Mouse (Mus musculus) c-Kit-positive CD71-positive TER-119-negative erythroid progenitor cells, embryonic 14.5 days (primary cell): Measurements from ENCODE around the gene Mgat3.
A peak's percentile ranks its signal among the peaks of the same experiment; 100 is the strongest.

Experiments
- DNase-seq: peaks from one replicate; pipeline ENCODE4 v3.0.0-alpha.2; 2013; ENCODE audit warnings: low read depth

Mgat3 gene

DNA sequence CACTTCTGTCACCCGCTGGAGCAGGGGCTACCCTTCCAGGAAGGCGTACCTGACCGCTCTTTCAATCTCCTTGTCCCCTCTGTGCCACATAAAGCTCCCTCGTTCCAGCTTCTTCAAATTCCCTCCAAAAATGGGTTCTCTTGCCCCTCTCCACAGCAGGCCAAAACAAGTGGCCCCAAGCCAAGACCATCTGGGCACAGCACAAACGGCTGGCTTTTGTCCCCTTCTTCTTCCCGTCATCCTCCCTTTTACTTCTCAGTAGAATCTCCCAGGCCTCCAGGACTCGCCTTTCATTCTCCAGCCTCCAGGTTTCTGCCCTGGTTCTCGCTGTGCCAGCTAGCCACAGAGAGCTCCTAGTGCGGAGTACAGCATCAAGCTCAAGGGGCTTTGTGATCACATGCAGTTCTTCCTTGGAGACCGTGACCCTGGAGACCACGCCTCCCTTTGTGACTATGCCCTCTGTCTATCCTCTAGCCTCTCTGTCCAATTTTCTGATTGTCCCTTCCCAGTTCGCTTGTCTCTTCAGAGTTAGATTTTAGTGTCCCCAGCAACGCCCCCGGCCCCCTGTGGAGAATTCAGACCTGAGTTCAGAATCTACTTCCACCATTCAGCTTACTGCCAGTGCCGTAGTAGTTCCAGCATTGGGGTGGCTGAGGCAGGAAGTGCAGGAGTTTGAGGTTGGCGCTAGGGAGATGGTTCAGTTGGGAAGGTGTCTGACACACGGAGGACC is 54.7 kb downstream of the Mgat3 start:
- no peak for DNase-seq

DNA sequence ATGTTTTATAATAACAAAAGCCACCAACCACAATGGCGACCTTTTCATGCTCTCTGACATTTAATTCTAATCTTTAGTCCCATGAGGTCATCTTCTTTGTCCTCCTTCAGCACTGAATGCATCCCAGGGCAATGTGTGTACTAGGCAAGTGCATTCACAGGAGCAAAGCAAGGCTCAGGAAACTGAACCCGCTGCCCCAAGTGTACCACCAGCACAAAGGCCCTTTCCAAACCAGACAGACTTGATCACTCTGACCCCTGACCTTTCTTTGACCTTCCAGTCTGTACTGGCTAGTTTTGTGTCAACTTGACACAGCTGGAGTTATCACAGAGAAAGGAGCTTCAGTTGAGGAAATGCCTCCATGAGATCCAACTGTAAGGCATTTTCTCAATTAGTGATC is 58.8 kb downstream of the Mgat3 start:
- DNase-seq: no peak

DNA sequence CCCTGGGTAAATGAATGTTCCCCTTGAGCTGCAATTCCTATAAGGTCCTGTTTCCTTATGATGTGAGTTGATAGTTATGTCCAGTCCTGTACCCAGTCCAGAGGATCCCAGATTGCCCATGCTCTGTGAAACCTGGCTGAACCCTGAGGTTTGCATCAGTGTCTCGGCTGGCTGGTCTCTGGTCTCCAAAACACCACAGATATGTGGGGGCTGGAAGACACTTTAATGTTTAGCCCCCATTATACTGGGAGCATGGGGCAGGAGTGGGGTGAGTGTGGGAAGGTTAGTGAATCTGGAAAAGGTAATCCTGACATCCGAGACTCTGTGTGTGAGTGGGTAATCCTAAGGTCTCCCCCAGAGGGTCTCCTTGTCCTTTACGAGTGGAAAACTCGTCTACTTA is 59.5 kb downstream of the Mgat3 start:
- DNase-seq: no peak

DNA sequence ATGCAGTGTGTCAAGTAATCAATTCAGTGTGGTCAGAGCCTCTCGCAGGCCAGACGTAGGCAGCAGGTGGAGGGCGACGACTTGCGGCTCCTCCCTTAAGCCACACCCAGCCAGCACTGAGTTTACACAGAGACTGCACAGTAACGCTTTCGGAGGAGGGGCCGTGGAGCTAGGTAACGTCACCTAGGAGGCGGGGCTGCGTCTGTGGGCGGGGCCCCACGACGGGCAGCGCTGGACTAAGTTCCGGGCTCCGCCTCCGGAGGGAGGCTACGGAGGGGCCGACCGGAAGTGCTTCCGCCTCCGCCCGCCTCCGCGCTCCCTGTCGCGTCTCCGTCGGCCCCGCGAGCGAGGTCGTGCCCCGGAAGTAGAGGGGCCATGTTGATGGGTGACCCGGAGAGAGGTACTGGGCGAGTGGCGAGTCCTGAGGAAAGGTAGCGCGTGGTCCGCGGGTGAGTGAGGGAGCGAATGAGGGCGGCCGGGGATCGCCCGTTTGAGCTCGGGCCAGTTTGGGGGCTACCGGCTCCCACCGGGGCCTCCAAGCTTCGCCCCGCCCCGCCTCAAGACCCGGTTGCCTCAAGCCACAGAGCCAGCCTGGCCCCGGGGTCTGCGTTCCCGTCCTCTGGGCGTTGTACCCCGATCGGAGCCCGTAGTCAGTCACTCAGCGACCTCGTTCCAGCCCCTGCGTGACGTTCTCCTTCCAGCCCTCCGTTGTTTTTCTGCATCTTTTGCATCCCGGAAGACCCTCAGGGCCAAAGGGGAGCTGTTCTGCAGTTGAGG is 60.4 kb downstream of the Mgat3 start, which contains the start of gene Mief1:
TSS of gene Mief1 (plus strand) at position 286 of the 777 bp plus-strand sequence.
- DNase-seq: peak; percentile 97

DNA sequence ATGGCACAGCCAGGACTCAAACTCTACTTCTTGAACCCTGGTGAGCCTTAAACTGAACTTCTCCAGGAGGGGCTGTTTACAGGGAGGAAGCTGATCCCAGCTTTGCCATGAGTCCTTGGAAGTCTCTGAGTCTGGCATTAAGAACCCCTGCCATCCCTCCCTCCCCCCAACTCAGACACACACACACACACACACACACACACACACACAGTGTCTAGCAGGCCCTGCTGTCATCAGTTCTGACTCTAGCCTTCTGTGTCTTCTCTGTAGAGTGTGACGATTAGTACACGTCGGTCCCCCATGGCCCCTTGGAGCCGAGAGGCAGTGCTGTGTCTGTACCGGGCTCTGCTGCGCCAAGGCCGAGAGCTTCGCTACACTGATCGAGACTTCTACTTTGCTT is 62.0 kb downstream of the Mgat3 start, which contains the start of gene AC140267.1:
TSS of gene AC140267.1 (plus strand) at position 301 of the 400 bp plus-strand sequence.
- no peak for DNase-seq

DNA sequence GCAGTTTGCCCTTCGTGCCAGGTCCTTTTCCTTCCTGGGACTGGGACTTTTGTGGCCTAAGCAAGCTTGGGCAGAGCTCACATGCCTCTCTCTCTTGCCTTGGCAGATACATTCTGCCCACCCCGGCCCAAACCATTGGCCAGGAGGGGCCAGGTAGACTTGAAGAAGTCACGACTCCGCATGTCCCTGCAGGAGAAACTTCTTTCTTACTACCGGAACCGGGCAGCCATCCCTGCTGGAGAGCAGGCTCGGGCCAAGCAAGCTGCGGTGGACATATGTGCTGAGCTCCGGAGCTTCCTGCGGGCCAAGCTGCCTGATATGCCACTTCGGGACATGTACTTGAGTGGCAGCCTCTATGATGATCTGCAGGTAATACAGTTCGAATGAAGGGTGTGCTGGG is 74.6 kb downstream of the Mgat3 start:
- no peak for DNase-seq

DNA sequence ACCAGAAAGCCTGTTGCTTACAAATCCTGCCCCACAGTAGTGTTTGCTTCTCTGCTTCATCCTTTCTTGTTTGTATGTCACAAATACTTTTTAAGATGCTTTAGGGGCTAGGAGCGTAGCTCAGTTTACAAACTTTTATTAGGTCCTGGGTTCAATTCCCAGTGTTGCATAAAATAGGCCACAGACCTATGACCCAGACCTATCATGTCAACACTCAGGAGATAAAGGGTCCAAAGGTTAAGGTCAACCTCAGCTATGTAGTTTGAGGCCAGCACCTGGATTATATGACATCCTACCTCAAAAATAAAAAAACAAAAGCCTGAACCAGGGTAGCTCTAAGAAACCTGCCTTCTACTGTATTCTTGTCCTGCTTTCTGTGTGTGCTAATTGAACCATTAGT is 75.1 kb downstream of the Mgat3 start:
- DNase-seq: no peak

DNA sequence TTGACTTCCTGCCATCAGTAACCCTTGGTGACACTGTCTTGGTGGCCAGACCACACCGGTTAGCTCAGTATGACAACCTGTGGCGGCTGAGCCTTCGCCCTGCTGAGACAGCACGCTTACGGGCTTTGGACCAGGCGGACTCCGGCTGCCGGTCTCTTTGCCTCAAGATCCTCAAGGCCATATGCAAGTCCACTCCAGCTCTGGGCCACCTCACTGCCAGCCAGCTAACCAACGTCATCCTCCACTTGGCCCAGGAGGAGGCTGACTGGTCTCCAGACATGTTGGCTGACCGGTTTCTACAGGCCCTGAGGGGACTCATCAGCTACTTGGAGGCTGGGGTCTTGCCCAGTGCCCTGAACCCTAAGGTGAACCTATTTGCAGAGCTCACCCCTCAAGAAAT is 76.2 kb downstream of the Mgat3 start:
- no peak for DNase-seq

DNA sequence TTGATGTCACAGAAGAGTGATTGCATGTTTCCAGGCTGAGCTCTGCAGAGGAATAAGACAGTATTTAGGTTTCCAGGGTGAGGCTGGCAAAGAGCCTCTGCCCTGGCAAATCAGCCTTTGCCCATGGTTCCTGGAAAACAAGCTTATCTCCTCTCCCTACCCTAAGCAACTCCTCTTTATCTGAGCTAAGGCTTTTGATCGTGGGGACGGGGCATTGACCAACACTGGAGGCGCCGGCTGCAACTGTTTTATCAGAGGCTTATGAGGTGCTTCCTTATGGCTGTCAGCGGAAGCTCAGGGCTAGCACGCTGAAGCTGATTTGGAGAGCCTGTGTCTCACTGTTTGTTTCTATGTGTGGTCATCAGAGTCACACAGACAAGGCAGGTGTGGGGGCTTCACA is 77.1 kb downstream of the Mgat3 start:
- DNase-seq: peak; percentile 62

DNA sequence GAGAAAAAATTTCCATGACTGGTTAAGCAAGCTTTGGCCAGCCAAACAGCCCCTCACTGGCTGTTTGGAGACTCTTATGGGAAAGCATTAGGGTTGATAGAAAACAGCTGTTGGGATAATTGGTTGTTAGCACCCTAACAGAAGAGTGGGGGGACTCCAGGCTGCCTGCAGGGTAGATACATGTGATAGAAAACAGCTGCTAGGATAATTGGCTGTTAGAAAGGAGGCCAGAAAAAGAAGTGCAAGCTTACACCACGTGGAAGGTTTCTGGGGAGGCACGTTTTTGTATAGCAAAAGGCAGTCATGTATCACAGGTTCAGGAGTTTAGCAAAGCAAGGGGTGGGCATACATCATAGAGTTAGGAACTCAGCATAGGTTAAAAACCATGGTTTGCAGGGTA is 80.0 kb downstream of the Mgat3 start:
- no peak for DNase-seq

DNA sequence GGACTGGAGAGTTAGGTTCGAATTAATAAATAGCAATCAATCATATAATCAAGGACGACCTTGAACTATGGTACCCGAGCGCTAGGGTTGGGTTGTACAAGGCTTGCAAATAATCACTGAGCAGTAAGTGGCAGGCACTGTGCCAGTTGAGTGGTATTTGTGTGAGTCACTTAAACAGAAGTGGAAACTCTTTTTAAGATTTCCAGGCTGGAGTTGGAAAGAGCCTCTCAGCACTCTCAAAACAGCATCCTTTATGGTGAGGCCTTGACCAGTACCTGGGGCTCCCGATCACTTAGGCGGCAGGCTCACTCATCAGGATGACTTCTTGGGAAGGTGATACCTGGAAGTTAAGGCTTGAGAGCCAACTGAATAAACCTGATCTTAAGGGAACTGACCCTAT is 80.7 kb downstream of the Mgat3 start:
- DNase-seq: no peak

DNA sequence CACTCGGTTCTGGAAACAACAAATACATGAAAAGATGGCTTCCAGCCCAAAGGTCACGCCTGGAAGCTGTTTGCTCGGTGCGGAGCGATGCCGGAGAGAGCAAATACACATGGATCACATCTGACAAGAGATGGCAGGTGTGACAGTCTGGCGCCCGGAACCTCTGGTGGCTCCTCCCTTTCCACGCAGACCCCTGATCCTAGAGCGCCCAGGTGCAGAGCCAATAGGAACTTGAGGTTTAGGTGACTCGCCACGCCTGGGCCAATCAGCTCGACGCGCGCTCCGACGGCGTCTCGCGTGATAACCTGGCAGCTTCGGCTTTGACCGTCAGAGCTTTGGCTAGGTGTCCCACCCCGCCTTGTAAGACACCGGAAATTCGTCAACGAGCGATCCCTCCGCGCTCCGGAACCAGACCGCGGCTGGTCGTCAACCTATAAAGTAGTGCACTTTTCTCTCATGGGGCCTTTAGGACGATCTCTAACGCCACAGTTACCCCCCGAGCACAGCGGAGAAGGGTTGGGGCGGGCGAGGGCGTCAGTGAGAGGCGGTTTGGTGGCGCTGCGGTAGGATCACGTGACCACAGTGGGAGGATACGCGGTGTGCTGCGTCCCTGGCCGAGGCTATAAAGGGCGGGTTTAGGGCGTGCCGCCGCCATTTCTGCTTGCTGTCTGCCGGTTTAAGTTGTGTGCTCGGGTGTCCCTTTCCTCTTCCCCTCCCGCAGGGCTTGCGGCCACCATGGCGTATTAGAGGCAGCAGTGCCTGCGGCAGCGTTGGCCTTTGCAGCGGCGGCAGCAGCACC is 81.5 kb downstream of the Mgat3 start, which contains the start of gene Atf4:
TSS of gene Atf4 (plus strand) at position 338 of the 799 bp plus-strand sequence.
- DNase-seq: peak; percentile 96

DNA sequence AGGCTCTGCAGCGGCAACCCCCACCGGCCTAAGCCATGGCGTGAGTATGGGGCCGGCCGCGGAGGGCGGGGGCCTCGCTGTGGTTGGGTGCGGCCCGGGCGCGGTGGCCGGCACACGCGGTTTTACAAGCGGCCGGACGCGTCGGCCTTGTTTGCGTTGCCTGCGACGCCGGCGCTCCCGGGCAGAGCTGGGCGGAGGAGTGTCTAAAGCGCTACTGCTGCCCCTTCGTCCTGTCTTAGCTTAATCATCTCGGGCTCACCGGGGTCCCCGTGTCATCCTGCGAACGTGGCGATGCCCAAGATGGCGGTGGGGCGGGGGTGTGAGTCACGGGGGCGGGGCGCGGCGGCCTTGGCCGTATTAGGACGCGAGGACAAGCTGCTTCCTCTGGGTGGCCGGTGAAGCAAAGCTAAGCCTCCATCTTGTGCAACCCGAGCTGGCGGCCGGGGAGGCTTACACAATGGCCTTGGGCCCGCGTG is 82.2 kb downstream of the Mgat3 start:
- peak; percentile 63 for DNase-seq

DNA sequence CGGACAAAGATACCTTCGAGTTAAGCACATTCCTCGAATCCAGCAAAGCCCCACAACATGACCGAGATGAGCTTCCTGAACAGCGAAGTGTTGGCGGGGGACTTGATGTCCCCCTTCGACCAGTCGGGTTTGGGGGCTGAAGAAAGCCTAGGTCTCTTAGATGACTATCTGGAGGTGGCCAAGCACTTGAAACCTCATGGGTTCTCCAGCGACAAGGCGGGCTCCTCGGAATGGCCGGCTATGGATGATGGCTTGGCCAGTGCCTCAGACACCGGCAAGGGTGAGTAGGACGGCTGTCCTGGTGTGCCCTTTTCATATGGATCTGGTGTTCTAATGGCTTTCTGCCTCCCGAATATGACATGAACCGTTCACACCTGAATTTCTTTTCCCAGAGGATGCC is 82.7 kb downstream of the Mgat3 start:
- no peak for DNase-seq

DNA sequence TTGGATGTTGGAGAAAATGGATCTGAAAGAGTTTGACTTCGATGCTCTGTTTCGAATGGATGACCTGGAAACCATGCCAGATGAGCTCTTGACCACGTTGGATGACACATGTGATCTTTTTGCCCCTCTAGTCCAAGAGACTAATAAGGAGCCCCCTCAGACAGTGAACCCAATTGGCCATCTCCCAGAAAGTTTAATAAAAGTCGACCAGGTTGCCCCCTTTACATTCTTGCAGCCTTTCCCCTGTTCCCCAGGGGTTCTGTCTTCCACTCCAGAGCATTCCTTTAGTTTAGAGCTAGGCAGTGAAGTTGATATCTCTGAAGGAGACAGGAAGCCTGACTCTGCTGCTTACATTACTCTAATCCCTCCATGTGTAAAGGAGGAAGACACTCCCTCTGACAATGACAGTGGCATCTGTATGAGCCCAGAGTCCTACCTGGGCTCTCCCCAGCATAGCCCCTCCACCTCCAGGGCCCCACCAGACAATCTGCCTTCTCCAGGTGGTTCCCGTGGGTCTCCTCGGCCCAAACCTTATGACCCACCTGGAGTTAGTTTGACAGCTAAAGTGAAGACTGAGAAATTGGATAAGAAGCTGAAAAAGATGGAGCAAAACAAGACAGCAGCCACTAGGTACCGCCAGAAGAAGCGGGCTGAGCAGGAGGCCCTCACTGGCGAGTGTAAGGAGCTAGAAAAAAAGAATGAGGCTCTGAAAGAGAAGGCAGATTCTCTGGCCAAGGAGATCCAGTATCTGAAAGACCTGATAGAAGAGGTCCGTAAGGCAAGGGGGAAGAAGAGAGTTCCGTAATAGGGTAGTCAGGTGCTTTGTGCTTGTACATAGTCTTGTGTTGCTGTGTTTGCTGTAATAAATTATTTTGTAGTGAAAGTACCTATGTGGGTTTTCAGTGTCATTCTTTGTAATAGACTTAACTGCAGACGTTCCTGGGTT is 83.4 kb downstream of the Mgat3 start:
- DNase-seq: no peak

DNA sequence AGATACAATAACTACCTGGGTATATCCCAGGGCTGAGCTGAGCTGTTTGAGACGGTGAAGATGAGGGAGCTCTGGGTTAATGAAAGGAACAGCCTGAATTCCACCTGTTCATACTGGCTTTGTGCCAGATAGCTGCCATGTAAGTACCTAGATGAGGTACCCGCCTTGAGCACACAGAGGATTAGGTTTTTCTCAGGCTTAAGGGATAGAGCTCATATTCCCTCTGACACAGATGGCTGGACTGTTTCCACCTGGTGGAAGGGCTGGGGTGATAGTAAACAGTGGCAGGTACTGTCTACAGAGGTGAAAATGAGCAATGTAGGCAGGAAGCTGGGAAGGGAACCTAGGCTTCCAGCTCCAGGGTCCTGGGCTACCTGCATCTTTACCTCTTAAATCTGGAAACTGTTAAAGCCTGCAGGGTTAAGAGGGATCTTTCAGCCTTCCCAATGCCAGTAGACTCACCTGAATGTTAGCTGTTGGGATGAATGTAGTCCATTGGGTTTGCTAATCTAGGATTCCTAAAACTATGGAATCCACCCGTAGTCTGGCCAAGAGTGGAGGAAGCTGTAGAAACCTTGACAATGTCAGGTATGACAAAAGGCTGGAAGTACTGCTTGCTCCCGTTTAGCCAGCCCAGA is 84.2 kb downstream of the Mgat3 start:
- DNase-seq: no peak

DNA sequence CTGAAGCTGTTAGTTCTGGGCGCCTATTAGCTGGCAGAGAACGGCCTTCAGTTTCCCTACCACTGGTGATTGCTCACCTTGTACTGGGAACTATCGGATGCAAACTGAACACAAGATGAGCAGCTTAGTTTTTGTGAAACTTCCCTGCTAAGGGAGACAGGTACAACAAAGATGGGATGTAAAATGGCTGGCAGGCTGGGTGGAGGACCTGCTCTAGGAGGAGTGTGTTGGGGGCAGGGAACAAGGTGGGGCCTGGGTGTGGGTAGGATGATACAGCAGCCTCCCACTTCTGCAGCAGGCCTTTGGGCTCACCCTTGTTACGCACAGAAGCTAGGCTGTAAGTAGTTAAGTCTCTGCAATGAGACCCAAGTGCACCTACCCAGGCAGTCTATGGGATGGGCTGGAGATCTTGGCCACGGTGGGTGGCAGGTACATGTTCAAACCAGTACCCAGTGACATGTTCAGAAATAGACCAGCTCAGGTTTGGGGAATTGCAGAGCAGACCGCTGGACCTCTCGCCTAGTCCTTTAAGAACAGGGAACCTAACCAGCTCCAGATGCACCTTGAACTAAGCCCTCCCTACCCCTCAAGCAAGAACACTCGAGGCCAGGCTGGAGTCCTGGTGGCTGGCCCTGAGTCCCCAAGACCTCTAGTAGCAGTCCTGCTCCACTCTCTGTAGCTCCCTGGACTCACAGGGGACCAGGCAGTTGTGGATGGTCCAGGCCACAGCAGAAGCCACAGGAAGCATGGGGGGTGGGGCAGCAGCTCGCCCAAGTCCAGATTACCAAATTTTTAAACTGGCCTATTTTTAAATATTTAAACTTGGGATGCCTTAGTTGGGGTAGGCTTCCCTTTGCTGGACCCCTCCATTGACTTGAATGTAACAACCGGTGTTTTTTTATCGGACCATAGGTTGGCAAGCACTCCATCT is 85.0 kb downstream of the Mgat3 start:
- DNase-seq: peak; percentile 71

DNA sequence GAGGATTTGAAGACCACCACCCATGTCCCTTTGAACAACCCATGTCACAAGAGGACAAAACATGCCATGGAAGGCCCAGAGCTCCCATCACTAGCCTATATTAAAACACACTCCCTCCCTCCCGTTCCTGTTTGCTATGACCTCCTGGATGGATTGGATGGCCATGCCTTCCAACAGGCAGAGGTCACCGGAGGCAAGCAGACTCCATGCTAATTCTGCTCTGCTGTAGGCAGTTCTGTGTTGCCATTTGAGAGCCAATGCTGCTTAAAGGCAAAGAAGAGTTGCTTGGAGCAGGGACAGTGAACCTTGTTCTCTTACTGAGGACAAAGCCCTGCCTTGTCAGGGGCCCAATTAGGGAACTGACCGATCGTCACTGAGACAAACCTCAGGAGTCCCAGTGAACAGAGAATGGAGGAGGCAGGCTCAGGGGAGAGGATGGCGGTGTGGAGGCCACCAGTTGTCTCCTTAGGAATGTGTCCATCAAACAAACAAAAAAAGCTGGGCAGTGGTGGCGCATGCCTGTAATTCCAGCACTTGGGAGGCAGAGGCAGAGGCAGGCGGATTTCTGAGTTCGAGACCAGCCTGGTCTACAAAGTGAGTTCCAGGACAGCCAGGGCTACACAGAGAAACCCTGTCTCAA is 86.0 kb downstream of the Mgat3 start:
- DNase-seq: no peak

DNA sequence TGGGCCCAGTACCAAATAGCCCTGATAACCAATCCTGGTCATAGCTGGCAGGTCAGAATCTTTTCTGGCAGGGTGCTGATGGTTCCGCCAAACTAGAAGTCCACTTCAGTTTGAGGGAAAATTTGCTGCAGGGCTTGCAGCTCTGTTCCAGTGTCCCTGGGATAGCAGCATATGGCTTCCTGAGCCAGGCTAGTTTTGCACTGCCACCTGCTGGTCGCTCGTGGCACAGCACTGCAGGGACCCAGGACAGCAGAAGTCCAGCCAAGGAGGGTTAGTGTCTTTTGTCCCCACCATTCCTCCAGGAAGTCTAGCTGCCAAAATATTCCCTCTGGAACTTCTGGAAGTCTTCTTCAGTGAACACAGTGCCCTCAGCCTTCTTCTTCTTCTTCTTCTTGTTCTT is 87.2 kb downstream of the Mgat3 start:
- peak; percentile 79 for DNase-seq
